Mouse (Mus musculus): ENCODE data around the gene Mad2l2. TPM values are rescaled to one million over a fixed set of nuclear protein-coding genes. Genes with fewer than 3 reads are reported as not detected.

Mad2l2 gene
- polyA plus RNA-seq, 1 experiment from 2014 or later = 18.8 TPM

DNA sequence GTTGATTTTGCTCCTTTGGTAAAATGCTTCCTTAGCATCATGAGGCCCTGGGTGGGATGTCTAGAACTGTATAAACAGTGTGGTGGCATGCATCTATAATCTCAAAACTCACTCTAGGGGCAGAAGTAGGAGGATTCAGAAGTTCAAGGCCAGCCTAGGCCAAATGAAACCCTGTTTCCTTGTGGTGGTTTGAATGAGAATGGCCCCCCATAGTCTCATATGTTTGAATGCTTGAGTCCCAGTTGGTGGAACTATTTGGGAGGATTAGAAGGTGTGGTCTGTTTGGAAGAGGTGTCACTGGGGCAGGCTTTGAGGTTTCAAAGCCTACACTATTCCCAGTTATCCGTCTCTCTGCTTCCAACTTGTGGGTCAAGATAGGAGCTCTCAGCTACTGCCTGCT lies 39.0 kb upstream of the Mad2l2 start:
- Histone ChIP-seq H3K4me3 (ENCODE audit: low read depth, low read length) (no peak overlapping the region), H3K4me2 (ENCODE audit: low read depth, low read length) (no peak overlapping the region), H3K36me3 (replicated peaks; ENCODE audit: insufficient read depth, low read length) (no peaks in the 10 kb centered on the region), H3K4me1 (ENCODE audit: insufficient read depth) (peaks cover 10% of the 10 kb centered on the region), H3K27ac (ENCODE audit: low read depth) (no peak overlapping the region), H3K9ac (replicated peaks) (no peak overlapping the region), H3K9me3 (ENCODE audit: low read length) (no peaks in the 10 kb centered on the region), H3K27me3 (ENCODE audit: insufficient read depth, low read length) (no peaks in the 10 kb centered on the region)
- no peak for TF ChIP-seq EP300 (IDR thresholded peaks at IDR 0.05; ENCODE audit: low read depth)
- no peak for TF ChIP-seq CTCF (IDR thresholded peaks at IDR 0.05; ENCODE audit: low read depth)
- ATAC-seq = no peak
- DNase-seq = no peak
- WGBS (ENCODE audit: insufficient replicate concordance) = 90% methylated on average over 1 of the region's 1 CpGs

DNA sequence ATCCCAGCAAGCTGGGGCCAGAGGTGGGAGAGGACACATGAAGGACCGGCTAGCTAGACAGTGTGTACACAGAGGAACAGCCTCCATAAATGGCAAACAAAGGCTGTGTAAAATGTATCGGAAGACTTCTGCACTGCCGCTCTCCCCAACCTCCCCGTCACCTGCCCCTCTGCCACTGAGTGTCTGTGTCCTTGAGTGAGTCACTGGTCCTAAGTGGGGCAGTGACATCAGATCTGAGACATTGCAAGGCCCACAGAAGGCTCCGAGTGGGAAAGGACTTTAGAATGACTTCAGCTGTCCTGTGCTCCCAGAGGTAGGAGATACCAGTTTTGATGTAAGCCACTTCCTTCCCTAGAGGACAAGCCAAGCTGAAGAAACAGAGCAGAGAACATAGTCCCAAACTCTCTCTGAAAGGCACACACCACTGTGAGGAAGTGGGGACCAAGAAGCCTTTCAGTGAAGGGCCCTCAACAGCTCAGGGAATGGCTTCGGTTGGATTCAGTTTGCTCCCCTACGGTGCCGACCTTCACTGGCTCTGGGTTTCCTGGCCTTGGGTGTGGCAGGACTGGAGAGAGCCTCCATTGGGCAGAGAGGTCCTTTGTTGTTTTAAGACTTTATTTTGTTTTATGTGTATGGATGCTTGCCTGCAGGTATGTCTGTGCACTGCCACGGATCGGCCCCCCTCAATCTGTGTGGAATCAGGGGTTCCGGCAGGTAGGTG lies 37.5 kb upstream of the Mad2l2 start:
- no peak for ATAC-seq
- H3K9ac ChIP-seq (replicated peaks) = no peak overlapping the region

DNA sequence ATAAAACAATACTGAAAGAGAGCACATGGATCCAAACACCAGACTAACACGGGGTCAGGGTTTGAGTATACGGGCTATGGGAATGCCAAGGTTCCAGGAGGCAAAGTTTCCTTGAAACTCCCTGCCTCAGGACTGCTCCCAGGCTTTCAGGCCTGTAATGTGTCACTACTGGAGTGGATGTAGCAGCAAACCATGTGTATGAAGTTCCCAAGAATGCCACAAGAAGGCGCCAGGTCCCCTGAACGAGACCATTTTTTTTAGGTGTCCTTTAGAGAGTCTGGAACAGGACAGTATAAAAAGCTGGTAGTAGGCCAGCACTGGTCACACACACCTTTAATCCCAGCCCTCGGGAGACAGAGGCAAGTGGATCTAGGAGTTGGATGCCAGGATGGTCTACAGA lies 36.0 kb upstream of the Mad2l2 start:
- Histone ChIP-seq H3K4me3 (ENCODE audit: low read depth, low read length) (no peak overlapping the region), H3K4me2 (ENCODE audit: low read depth, low read length) (no peak overlapping the region), H3K27ac (ENCODE audit: low read depth) (no peak overlapping the region), H3K9me3 (ENCODE audit: low read length) (no peaks in the 10 kb centered on the region), H3K27me3 (ENCODE audit: insufficient read depth, low read length) (no peaks in the 10 kb centered on the region), H3K4me1 (ENCODE audit: insufficient read depth) (no peaks in the 10 kb centered on the region), H3K36me3 (replicated peaks; ENCODE audit: insufficient read depth, low read length) (no peaks in the 10 kb centered on the region), H3K9ac (replicated peaks) (no peak overlapping the region)
- DNase-seq = no peak
- peak; percentile 24 for TF ChIP-seq CTCF (IDR thresholded peaks at IDR 0.05; ENCODE audit: low read depth)
- TF ChIP-seq EP300 (IDR thresholded peaks at IDR 0.05; ENCODE audit: low read depth) = no peak
- 84% methylated on average over 5 of the region's 5 CpGs for WGBS (ENCODE audit: insufficient replicate concordance)
- no peak for ATAC-seq

More for the DNA sequence above, 37.5 kb upstream of the Mad2l2 start:
- TF ChIP-seq EP300 (IDR thresholded peaks at IDR 0.05; ENCODE audit: low read depth) (no peak), CTCF (IDR thresholded peaks at IDR 0.05; ENCODE audit: low read depth) (no peak)
- no peak overlapping the region for H3K27ac ChIP-seq (ENCODE audit: low read depth)
- 73% methylated on average over 11 of the region's 11 CpGs for WGBS (ENCODE audit: insufficient replicate concordance)
- no peak overlapping the region for H3K4me2 ChIP-seq (ENCODE audit: low read depth, low read length)
- no peaks in the 10 kb centered on the region for H3K9me3 ChIP-seq (ENCODE audit: low read length)
- no peak overlapping the region for H3K4me3 ChIP-seq (ENCODE audit: low read depth, low read length)
- H3K4me1 ChIP-seq (ENCODE audit: insufficient read depth) = no peaks in the 10 kb centered on the region; the same call in 1 of the 2 replicates
- no peaks in the 10 kb centered on the region for H3K27me3 ChIP-seq (ENCODE audit: insufficient read depth, low read length)
- H3K36me3 ChIP-seq (replicated peaks; ENCODE audit: insufficient read depth, low read length) = no peaks in the 10 kb centered on the region
- no peak for DNase-seq

DNA sequence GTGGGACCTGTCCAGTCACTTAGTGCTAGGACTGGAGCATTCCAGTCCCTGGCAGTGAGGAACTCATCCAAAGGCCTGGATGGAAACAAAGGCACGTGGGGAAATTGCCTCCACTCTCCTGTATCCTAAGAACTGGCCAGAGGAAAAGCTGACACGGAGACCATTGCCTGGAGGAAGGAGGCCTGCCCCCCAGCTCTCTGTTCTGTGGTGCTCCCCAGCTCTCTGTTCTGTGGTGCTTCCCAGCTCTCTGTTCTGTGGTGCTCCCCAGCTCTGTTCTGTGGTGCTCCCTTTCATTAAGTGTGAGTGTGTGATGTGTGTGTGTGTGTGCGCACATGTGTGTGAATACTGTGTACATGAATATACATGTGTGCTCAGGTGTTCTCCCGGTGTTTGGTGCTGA lies 35.1 kb upstream of the Mad2l2 start:
- H3K36me3 ChIP-seq (replicated peaks; ENCODE audit: insufficient read depth, low read length) = no peaks in the 10 kb centered on the region
- 75% methylated on average over 4 of the region's 4 CpGs for WGBS (ENCODE audit: insufficient replicate concordance)
- no peak overlapping the region for H3K9ac ChIP-seq (replicated peaks)
- no peak for TF ChIP-seq CTCF (IDR thresholded peaks at IDR 0.05; ENCODE audit: low read depth)
- TF ChIP-seq EP300 (IDR thresholded peaks at IDR 0.05; ENCODE audit: low read depth) = no peak
- no peak overlapping the region for H3K4me2 ChIP-seq (ENCODE audit: low read depth, low read length)
- H3K27me3 ChIP-seq (ENCODE audit: insufficient read depth, low read length) = no peaks in the 10 kb centered on the region
- DNase-seq (no peak), ATAC-seq (no peak)
- no peaks in the 10 kb centered on the region for H3K9me3 ChIP-seq (ENCODE audit: low read length)
- H3K27ac ChIP-seq (ENCODE audit: low read depth) = no peak overlapping the region
- no peaks in the 10 kb centered on the region for H3K4me1 ChIP-seq (ENCODE audit: insufficient read depth)
- no peak overlapping the region for H3K4me3 ChIP-seq (ENCODE audit: low read depth, low read length)

DNA sequence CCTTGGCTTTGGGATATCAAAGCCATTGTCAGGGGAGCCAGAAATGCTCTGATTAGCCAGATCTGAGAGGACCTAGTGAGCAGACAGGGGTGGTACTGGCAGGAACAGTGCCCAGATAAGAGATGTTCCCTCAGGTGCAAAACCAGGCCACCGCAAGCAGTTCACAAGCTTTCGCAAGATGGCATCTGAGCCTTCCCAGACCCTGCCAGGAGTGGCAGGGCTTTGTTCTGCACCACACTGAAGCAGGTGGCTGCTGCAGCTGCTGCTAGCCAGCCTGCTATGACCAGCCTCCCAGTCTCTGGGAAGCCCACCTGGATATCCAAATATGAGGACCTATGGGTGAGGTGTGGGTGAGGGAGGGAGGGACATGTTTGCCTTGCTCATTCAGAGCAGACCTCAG lies 32.2 kb upstream of the Mad2l2 start:
- no peaks in the 10 kb centered on the region for H3K9me3 ChIP-seq (ENCODE audit: low read length)
- no peak overlapping the region for H3K4me3 ChIP-seq (ENCODE audit: low read depth, low read length)
- no peak overlapping the region for H3K4me2 ChIP-seq (ENCODE audit: low read depth, low read length)
- H3K9ac ChIP-seq (replicated peaks) = no peak overlapping the region
- H3K27me3 ChIP-seq (ENCODE audit: insufficient read depth, low read length) = no peaks in the 10 kb centered on the region
- no peak for ATAC-seq
- TF ChIP-seq EP300 (IDR thresholded peaks at IDR 0.05; ENCODE audit: low read depth) (no peak), CTCF (IDR thresholded peaks at IDR 0.05; ENCODE audit: low read depth) (no peak)
- H3K4me1 ChIP-seq (ENCODE audit: insufficient read depth) = peaks cover 4% of the 10 kb centered on the region; the same call in 1 of the 2 replicates
- DNase-seq = no peak
- no peaks in the 10 kb centered on the region for H3K36me3 ChIP-seq (replicated peaks; ENCODE audit: insufficient read depth, low read length)
- no peak overlapping the region for H3K27ac ChIP-seq (ENCODE audit: low read depth)
- 86% methylated on average over 2 of the region's 2 CpGs for WGBS (ENCODE audit: insufficient replicate concordance)

DNA sequence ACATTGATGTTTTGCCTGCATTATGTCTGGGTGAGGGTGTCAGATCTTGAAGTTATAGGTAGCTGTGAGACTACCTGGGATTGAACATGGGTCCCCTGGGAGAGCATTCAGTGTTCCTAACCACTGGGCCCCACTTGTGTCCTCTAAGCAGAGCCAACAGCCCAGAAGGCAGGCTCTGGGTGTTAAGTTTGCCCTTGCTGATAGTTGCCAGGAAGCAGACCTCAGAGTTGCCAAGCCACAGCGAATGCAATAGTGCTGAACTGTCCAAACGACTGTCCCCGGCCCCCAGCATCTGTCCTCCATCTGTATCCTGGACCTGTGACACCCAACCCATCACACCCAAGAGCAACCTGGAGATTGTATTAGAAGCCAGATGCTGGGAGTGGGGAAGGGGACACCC lies 31.5 kb upstream of the Mad2l2 start:
- no peaks in the 10 kb centered on the region for H3K27me3 ChIP-seq (ENCODE audit: insufficient read depth, low read length)
- no peaks in the 10 kb centered on the region for H3K9me3 ChIP-seq (ENCODE audit: low read length)
- H3K9ac ChIP-seq (replicated peaks) = no peak overlapping the region
- DNase-seq (no peak), ATAC-seq (no peak)
- H3K4me3 ChIP-seq (ENCODE audit: low read depth, low read length) = no peak overlapping the region
- H3K4me1 ChIP-seq (ENCODE audit: insufficient read depth) = peaks cover 4% of the 10 kb centered on the region; the same call in 1 of the 2 replicates
- WGBS (ENCODE audit: insufficient replicate concordance) = 49% methylated on average over 3 of the region's 3 CpGs
- no peaks in the 10 kb centered on the region for H3K36me3 ChIP-seq (replicated peaks; ENCODE audit: insufficient read depth, low read length)
- H3K4me2 ChIP-seq (ENCODE audit: low read depth, low read length) = no peak overlapping the region
- no peak overlapping the region for H3K27ac ChIP-seq (ENCODE audit: low read depth)
- no peak for TF ChIP-seq EP300 (IDR thresholded peaks at IDR 0.05; ENCODE audit: low read depth)

All from liver, postnatal 0 days (tissue).